Mouse (Mus musculus): ENCODE measurements around the gene Aloxe3. TPM values are rescaled to one million over a fixed set of nuclear protein-coding genes. Genes with fewer than 3 reads are reported as not detected.

Aloxe3 gene
- polyA plus RNA-seq, 1 experiment from 2014 or later = 0.18 TPM

DNA sequence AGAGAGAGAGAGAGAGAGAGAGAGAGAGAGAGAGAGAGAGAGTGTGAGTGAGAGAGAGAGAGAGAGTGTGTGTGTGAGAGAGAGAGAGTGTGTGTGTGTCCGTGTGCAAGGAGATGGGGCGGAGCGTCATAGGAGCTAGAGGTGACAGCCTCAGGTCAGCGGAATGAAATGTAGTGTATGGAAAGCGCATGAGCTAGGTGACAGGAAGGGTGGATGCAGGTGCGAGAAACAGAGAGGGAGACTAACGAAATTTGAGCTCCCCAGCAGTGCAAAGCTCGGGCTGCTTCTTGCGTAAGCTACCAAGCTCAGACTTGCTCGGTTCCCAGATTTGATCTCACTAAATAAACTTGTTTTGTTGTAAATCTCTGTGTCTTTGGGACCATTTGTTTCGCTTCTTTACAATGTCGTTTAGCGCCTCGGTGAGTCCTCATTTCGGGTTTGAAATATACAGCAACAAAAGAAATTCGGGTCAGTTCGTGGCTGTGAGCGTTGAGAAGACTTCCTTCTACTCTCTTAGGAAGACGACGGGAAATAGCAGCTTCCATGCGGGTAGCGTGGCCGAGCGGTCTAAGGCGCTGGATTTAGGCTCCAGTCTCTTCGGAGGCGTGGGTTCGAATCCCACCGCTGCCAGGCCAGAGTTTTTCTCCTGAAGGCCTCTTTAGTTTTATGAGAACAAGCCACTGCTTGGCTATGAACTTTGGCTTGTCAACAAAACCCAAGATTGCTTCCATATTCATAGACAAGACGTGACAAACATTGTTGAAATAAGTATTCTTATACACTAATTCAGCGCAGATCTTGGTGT lies 1.8 kb upstream of the Aloxe3 start:
- Histone ChIP-seq H3K9ac (replicated peaks) (peak overlapping the region; percentile 62), H3K4me3 (ENCODE audit: low read depth, low read length) (peak overlapping the region; percentile 68), H3K4me1 (ENCODE audit: insufficient read depth) (peaks cover 53% of the 10 kb centered on the region), H3K4me2 (ENCODE audit: low read depth, low read length) (peak overlapping the region; percentile 98), H3K27ac (ENCODE audit: low read depth) (peak overlapping the region; percentile 81), H3K9me3 (ENCODE audit: low read length) (no peaks in the 10 kb centered on the region), H3K36me3 (replicated peaks; ENCODE audit: insufficient read depth, low read length) (no peaks in the 10 kb centered on the region), H3K27me3 (ENCODE audit: insufficient read depth, low read length) (peaks cover 20% of the 10 kb centered on the region)
- ATAC-seq (peak; percentile 67), DNase-seq (peak; percentile 89)
- TF ChIP-seq CTCF (IDR thresholded peaks at IDR 0.05; ENCODE audit: low read depth) = no peak
- TF ChIP-seq EP300 (IDR thresholded peaks at IDR 0.05; ENCODE audit: low read depth) = peak; percentile 43
- WGBS (ENCODE audit: insufficient replicate concordance) = under 1% methylated on average over 31 of the region's 31 CpGs

GRCm38 (mm10) chr11:69124498-69124847 lies 1.2 kb upstream of the Aloxe3 start:
- no peak overlapping the region for H3K9ac ChIP-seq (replicated peaks)
- under 1% methylated on average over 3 of the region's 3 CpGs for WGBS (ENCODE audit: insufficient replicate concordance)
- H3K27me3 ChIP-seq (ENCODE audit: insufficient read depth, low read length) = peaks cover 20% of the 10 kb centered on the region
- TF ChIP-seq EP300 (IDR thresholded peaks at IDR 0.05; ENCODE audit: low read depth) (peak; percentile 7), CTCF (IDR thresholded peaks at IDR 0.05; ENCODE audit: low read depth) (no peak)
- peak overlapping the region; percentile 81; the same call in 1 of the 2 replicates for H3K27ac ChIP-seq (ENCODE audit: low read depth)
- peak overlapping the region; percentile 68 for H3K4me3 ChIP-seq (ENCODE audit: low read depth, low read length)
- DNase-seq (peak; percentile 74), ATAC-seq (peak; percentile 60)
- H3K36me3 ChIP-seq (replicated peaks; ENCODE audit: insufficient read depth, low read length) = no peaks in the 10 kb centered on the region
- H3K4me1 ChIP-seq (ENCODE audit: insufficient read depth) = peaks cover 47% of the 10 kb centered on the region
- H3K9me3 ChIP-seq (ENCODE audit: low read length) = no peaks in the 10 kb centered on the region
- no peak overlapping the region; the same call in 1 of the 2 replicates for H3K4me2 ChIP-seq (ENCODE audit: low read depth, low read length)

GRCm38 (mm10) chr11:69125041-69125851 lies 450 bp upstream of the Aloxe3 start:
- H3K27me3 ChIP-seq (ENCODE audit: insufficient read depth, low read length) = peaks cover 17% of the 10 kb centered on the region
- no peaks in the 10 kb centered on the region for H3K36me3 ChIP-seq (replicated peaks; ENCODE audit: insufficient read depth, low read length)
- H3K4me3 ChIP-seq (ENCODE audit: low read depth, low read length) = peak overlapping the region; percentile 61
- WGBS (ENCODE audit: insufficient replicate concordance) = 1% methylated on average over 24 of the region's 24 CpGs
- no peak for TF ChIP-seq EP300 (IDR thresholded peaks at IDR 0.05; ENCODE audit: low read depth)
- TF ChIP-seq CTCF (IDR thresholded peaks at IDR 0.05; ENCODE audit: low read depth) = peak; percentile 67
- H3K4me1 ChIP-seq (ENCODE audit: insufficient read depth) = peaks cover 42% of the 10 kb centered on the region
- H3K9me3 ChIP-seq (ENCODE audit: low read length) = no peaks in the 10 kb centered on the region
- peak; percentile 81 for DNase-seq
- H3K4me2 ChIP-seq (ENCODE audit: low read depth, low read length) = peak overlapping the region; percentile 97
- H3K27ac ChIP-seq (ENCODE audit: low read depth) = peak overlapping the region; percentile 23; the same call in 1 of the 2 replicates
- H3K9ac ChIP-seq (replicated peaks) = peak overlapping the region; percentile 64
- peak; percentile 51 for ATAC-seq

- Histone ChIP-seq H3K9ac (replicated peaks) (peak overlapping the region; percentile 64; the same call in 1 of the 2 replicates), H3K4me1 (ENCODE audit: insufficient read depth) (peaks cover 33% of the 10 kb centered on the region), H3K36me3 (replicated peaks; ENCODE audit: insufficient read depth, low read length) (no peaks in the 10 kb centered on the region), H3K4me2 (ENCODE audit: low read depth, low read length) (peak overlapping the region; percentile 97), H3K4me3 (ENCODE audit: low read depth, low read length) (peak overlapping the region; percentile 61), H3K27me3 (ENCODE audit: insufficient read depth, low read length) (peaks cover 10% of the 10 kb centered on the region), H3K9me3 (ENCODE audit: low read length) (no peaks in the 10 kb centered on the region), H3K27ac (ENCODE audit: low read depth) (no peak overlapping the region)
- TF ChIP-seq CTCF (IDR thresholded peaks at IDR 0.05; ENCODE audit: low read depth) (no peak), EP300 (IDR thresholded peaks at IDR 0.05; ENCODE audit: low read depth) (no peak)
- no peak for ATAC-seq
- WGBS (ENCODE audit: insufficient replicate concordance) = 11% methylated on average over 20 of the region's 20 CpGs
- DNase-seq = no peak
These were observed 416 bp downstream of the Aloxe3 start for GRCm38 (mm10) chr11:69125919-69126705.

GRCm38 (mm10) chr11:69126706-69127095 lies 1.0 kb downstream of the Aloxe3 start:
- Histone ChIP-seq H3K4me3 (ENCODE audit: low read depth, low read length) (no peak overlapping the region), H3K9me3 (ENCODE audit: low read length) (no peaks in the 10 kb centered on the region), H3K4me1 (ENCODE audit: insufficient read depth) (peaks cover 27% of the 10 kb centered on the region), H3K4me2 (ENCODE audit: low read depth, low read length) (peak overlapping the region; percentile 97), H3K36me3 (replicated peaks; ENCODE audit: insufficient read depth, low read length) (no peaks in the 10 kb centered on the region), H3K27ac (ENCODE audit: low read depth) (no peak overlapping the region), H3K9ac (replicated peaks) (no peak overlapping the region), H3K27me3 (ENCODE audit: insufficient read depth, low read length) (peaks cover 5% of the 10 kb centered on the region)
- DNase-seq = no peak
- ATAC-seq = no peak
- WGBS (ENCODE audit: insufficient replicate concordance) = 49% methylated on average over 2 of the region's 2 CpGs
- TF ChIP-seq CTCF (IDR thresholded peaks at IDR 0.05; ENCODE audit: low read depth) (no peak), EP300 (IDR thresholded peaks at IDR 0.05; ENCODE audit: low read depth) (no peak)
